Mouse (Mus musculus): ENCODE data around the gene Rps11.

The Rps11 gene

DNA sequence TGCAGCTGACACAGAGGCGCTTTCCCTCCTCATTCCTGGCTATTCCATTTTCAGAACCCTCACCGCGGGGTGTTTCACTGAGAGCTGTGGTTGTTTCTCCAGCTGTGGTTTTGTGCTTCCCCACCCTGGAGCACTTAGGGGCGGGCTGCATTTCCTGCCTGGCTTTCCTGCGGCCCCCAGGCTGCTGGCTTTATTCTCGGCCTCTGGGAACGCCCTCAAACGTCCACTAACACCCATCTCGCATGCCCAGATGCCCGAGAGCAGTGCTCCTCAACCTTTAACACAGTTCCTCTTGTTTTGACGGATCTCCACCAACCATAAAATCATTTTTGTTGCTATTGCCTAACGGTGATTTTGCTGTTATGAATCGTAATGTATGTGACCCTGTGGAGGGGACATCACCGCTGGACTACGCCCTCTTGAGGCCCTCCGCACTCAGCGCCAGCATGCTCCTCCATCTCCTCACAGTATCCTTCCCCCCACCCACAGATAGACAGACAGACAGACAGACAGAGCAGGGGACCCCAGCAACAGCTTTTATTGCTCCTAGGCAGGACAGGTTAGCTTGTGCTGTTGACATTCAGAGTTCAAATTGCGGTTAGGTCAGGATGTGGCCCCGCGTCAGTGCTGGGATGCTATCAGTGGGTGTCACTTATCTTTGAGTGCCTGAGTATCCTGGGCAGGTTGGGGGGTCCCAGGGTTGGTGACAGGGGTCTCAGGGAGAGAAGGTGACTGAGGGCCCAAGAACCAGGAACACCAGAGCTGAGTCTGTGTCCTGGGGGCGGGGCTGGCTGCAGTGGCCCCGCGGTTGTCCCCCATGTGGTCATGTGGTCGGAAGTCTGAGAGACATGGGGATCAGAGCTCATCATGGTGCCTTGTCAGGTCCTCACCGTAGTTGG lies 41.6 kb downstream of the Rps11 start:
- peak; percentile 99 for DNase-seq

DNA sequence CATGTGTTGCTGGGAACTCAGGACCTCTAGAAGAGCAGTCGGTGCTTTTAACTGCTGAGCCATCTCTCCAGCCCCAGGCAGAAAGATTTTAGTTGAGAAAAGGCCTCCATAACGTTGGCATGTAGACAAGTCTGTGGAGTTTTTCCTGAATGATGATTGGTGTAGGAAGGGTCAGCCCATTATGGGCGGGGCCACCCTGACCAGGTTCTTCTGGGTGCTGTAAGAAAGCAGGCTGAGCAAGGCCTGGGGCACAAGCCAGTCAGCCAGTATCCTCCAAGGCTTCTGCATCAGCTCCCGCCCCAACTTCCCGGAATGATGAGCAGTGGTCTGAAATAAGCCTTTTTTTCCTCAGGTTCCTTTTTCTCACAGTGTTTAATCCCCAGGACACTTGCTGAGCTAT lies 43.2 kb downstream of the Rps11 start:
- DNase-seq = peak; percentile 96

DNA sequence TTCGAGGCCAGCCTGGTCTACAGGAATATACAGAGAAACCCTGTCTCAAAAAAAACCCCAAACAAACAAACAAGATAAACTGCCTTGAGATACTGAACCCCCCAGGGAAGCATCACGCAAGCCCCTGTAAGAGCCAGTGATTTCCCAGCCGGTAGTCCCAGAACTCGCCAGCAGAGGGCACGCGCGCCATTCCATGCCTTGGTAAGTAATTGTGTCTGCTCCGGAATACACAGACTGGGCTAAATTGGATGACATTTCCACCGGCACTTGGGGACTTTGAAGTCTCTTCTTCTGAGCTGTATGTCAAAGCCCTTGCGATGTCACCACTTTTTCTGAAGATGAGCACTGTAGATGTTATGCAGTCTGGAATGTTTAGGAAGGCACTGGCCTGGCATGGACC lies 44.4 kb downstream of the Rps11 start:
- DNase-seq = peak; percentile 98

DNA sequence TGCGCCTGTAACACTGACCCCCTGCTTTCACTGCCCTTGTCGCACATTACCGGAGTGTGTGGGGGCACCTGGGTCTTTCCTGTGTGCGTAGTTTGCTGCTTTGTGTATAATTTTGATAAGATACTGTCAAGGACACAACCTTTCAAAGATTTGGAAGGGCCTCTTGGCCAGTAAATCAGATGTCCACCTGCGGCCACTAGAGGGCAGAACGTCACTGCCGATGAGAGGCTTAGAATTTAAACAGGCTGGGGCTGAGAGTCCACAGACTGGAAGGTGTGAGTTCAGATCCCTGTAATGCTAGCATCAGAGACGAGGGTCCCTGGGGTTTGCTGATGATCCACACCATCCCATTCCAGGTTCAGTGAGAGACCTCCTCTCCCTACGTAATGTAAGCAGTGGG lies 45.7 kb downstream of the Rps11 start:
- peak; percentile 95 for DNase-seq

DNA sequence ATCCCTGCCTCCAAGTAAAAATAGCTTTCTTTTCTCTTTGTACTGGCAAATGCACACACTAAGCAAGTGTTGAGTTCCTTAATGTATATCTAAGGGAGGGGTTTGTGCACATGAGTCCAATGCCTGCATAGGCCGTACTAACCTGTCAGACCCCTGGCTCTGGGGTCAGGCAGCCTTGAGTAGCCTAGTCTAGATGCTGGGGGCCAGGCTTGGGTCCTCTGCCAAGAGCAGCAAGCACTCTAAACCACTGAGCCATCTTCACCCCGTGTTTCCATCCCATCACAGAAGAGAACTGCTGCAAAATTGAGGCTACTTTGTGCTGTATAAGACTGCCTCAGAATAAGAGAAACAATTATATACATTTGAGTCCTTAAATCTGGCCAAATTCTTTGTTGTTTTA lies 46.4 kb downstream of the Rps11 start:
- DNase-seq = peak; percentile 92

DNA sequence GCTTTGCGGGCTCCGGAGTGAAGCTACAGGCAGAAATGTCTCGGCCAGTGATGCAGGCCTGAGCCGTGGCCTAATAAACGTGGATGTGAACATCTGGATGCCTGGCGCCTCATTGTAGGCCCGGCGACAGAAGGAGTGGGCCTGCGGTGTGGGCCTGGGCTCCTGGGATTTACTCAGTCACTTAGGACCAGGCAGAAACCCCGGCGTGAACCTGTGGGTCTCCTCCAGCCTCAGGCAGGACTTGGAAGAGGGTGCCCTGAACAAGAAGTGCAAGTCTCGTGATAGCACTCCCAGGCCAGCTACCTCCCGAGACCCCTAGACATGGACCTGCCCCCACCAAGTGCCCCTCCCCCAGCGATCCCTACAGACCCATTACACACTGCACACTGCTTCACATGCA lies 46.9 kb downstream of the Rps11 start:
- DNase-seq = peak; percentile 91

DNA sequence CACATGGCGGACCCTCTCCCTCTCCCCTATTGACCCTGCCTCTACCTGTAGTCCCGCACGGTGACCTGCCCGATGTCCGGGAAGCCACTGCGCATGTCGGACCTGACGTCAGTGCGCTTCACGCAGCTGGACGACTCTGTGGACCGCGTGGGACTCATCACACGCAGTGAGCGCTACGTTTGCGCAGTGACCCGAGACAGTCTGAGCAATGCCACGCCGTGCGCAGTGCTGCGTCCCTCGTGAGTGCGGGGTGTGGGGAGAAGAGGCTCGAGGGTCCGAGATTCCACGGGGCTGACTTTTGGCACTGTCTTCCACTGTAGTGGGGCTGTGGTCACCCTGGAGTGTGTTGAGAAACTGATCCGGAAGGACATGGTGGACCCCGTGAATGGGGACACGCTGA lies 47.7 kb downstream of the Rps11 start:
- DNase-seq = peak; percentile 93

DNA sequence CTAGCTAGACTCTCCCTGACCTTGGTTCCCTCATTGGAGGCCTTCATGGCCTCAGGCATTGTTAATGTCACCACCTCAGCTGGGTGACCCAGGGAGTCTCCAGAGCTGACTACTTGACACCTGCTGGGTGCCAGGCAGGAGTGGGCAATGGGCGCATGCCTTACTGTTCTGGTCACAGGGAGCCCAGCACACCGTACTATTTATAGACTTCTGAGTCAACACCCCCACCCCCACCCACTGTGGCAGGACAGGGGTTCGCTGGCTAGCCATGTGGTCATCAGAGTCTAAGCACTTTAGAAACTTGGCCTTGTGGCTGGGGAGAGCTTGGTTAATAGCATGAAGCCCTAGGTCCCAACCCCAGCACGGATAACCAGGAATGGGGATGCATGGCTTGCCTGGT lies 48.8 kb downstream of the Rps11 start:
- peak; percentile 97 for DNase-seq

DNA sequence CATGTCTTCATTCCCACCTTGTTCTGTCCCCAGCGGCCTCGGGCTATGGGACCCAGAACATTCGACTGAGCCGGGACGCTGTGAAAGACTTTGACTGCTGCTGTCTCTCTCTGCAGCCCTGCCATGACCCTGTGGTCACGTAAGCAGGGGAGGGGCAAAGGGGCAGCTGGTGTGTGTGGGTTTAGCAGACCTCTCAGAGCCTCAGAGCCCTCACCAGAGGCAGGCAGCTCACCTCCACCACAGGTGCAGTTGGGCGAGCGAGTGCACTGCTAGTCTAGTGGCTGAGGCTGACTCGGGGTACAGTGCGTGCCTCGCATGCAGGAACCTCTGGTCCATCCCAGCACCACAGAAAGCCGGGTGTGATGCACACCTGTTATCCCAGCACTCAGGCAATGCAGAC lies 50.3 kb downstream of the Rps11 start:
- DNase-seq = no peak

DNA sequence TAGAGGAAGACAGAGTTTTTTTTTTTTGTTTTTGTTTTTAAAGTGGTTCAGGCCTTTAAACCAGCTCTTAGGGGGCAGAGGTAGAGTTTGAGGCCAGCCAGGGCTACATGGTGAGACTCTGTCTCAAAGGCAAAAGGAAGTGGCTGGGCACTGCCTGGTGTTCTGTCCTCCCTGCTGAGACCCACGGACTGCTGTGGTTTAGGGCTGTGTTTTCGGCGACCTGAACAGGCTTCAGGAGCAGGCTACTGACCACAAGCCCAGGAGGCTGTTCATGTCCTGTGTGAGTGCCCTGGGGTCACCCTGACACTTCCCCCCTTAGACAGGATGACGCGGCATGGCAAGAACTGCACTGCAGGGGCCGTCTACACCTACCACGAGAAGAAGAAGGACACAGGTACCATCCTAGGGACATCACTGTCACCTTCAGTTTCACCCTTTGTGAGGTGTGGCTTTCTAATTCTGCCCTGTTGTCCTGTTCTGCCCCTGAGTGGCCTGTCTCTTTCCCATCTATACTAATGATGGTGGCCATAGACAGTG lies 51.0 kb downstream of the Rps11 start:
- DNase-seq = peak; percentile 92

Measured in heart, adult 11 months (tissue).